Mouse (Mus musculus) heart, embryonic 11.5 days (tissue): ENCODE data around the gene Gins2. TPM values are rescaled to one million over a fixed set of nuclear protein-coding genes. Genes with fewer than 3 reads are reported as not detected.
A peak's percentile ranks its signal among the peaks of the same experiment; 100 is the strongest.

ENCODE experiments used
- ATAC-seq: fragments of 200-750 bp; cut with Nextera tagmentation; replicated peaks from 2 replicates; pipeline ENCODE4 v1.8.0; 2017; ENCODE audit warnings: moderate library complexity; ENCODE audit not compliant: insufficient number of reproducible peaks, low FRiP score, low TSS enrichment
- H3K27ac ChIP-seq: fragments of 300-500 bp; sonication (generic); 2 replicates; pipeline ENCODE4 v1.5.1; 2014; ENCODE audit warnings: mild to moderate bottlenecking, low read depth, low read length
- H3K27me3 ChIP-seq: fragments of 300-500 bp; sonication (generic); 2 replicates; pipeline ENCODE4 v1.6.1; 2014; ENCODE audit warnings: mild to moderate bottlenecking, low read length, mixed read lengths; ENCODE audit not compliant: control insufficient read depth, insufficient read depth
- H3K36me3 ChIP-seq: fragments of 300-500 bp; sonication (generic); 2 replicates; pipeline ENCODE4 v1.6.1; 2014; ENCODE audit warnings: mild to moderate bottlenecking, low read length, moderate library complexity, mixed read lengths; ENCODE audit not compliant: control insufficient read depth, insufficient read depth
- H3K4me1 ChIP-seq: fragments of 300-500 bp; sonication (generic); 2 replicates; pipeline ENCODE4 v1.6.1; 2014; ENCODE audit warnings: low read length; ENCODE audit not compliant: control insufficient read depth, insufficient read depth
- H3K4me2 ChIP-seq: fragments of 300-500 bp; sonication (generic); 2 replicates; pipeline ENCODE4 v1.6.1; 2014; ENCODE audit warnings: mild to moderate bottlenecking, moderate library complexity
- H3K4me3 ChIP-seq: fragments of 300-500 bp; sonication (generic); 2 replicates; pipeline ENCODE4 v1.5.1; 2014; ENCODE audit warnings: low read depth, low read length
- H3K9ac ChIP-seq: fragments of 300-500 bp; sonication (generic); 2 replicates; pipeline ENCODE4 v1.6.1; 2014; ENCODE audit warnings: mild to moderate bottlenecking, low read depth, low read length, moderate library complexity
- H3K9me3 ChIP-seq: fragments of 300-500 bp; sonication (generic); replicated peaks from 2 replicates; pipeline ENCODE4 v1.6.1; 2016; ENCODE audit warnings: low read length; ENCODE audit not compliant: control insufficient read depth
- WGBS: fragments of 180-500 bp; shearing (Covaris S2); extraction: QIAGEN DNeasy Blood & Tissue Kit; methylation state at CpG from one replicate; pipeline ENCODE4 v1.1.7; 2014; ENCODE audit not compliant: insufficient replicate concordance; 5-methylcytosine and 5-hydroxymethylcytosine counted together
- polyA plus RNA-seq: library from polyadenylated mRNA; unstranded; fragments of >200 nt; fragmentation: Nextera tagmentation; extraction: Ambion mirVana; gene quantifications from 2 replicates; pipeline ENCODE4 v1.2.1, GENCODE M21; 2014

The Gins2 gene
- polyA plus RNA-seq, 1 experiment from 2014 or later = 82.7 TPM

DNA sequence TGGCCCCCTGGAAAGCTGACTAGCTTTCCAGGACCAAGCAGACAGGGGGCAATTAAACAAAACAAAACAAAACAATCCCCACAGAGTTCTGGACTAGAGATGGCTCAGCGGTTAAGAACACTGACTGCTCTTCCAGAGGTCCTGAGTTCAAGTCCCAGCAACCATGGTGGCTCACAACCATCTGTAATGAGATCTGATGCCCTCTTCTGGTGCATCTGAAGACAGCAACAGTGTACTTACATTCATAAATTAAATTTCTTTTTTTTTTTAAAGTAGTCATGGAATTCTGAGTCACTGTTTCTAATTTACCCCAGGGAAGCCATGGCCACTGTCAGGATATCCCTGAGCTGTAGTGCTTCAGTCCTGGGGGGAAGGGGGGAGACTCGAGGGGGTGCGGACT, 25.4 kb upstream of the Gins2 start:
- no peak for ATAC-seq
- Histone ChIP-seq H3K9me3 (no peaks in the 10 kb centered on the region), H3K9ac (no peak overlapping the region), H3K27ac (no peak overlapping the region), H3K27me3 (peaks cover 8% of the 10 kb centered on the region; the same call in 1 of the 2 replicates), H3K4me3 (no peak overlapping the region), H3K36me3 (no peaks in the 10 kb centered on the region), H3K4me1 (peaks cover 14% of the 10 kb centered on the region), H3K4me2 (no peak overlapping the region)
- WGBS = 85% methylated on average over 3 of the region's 3 CpGs

GRCm38 (mm10) chr8:120610824-120611223, 21.7 kb upstream of the Gins2 start:
- Histone ChIP-seq H3K27me3 (peaks cover 8% of the 10 kb centered on the region; the same call in 1 of the 2 replicates), H3K36me3 (no peaks in the 10 kb centered on the region), H3K27ac (no peak overlapping the region), H3K9me3 (no peaks in the 10 kb centered on the region), H3K9ac (no peak overlapping the region), H3K4me2 (no peak overlapping the region), H3K4me1 (peaks cover 3% of the 10 kb centered on the region; the same call in 1 of the 2 replicates), H3K4me3 (no peak overlapping the region)
- ATAC-seq = no peak
- 87% methylated on average over 6 of the region's 6 CpGs for WGBS

DNA sequence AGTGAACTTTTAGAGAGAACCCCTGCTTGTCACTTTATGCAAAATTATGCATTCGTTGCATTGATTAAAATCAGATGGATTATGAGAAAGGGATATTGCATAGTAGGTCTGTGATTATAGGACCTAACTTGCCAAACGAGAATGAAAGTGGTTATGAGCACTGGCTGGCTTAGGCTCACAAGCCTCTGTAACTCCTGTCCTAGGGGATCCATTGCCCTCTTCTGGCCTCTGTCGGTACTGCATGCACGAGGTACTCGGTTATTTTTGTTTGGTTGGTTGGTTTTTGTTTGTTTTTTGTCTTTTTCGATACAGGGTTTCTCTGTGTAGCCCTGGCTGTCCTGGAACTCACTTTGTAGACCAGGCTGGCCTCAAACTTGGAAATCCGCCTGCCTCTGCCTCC, 18.8 kb upstream of the Gins2 start:
- Histone ChIP-seq H3K27me3 (peaks cover 8% of the 10 kb centered on the region; the same call in 1 of the 2 replicates), H3K27ac (no peak overlapping the region), H3K9me3 (no peaks in the 10 kb centered on the region), H3K4me1 (peaks cover 3% of the 10 kb centered on the region; the same call in 1 of the 2 replicates), H3K36me3 (no peaks in the 10 kb centered on the region), H3K9ac (no peak overlapping the region), H3K4me3 (no peak overlapping the region), H3K4me2 (peak overlapping the region; percentile 16; the same call in 1 of the 2 replicates)
- no peak for ATAC-seq
- 17% methylated on average over 7 of the region's 7 CpGs for WGBS

GRCm38 (mm10) chr8:120607460-120607859, 18.4 kb upstream of the Gins2 start:
- Histone ChIP-seq H3K4me2 (peak overlapping the region; percentile 16; the same call in 1 of the 2 replicates), H3K4me3 (no peak overlapping the region), H3K36me3 (no peaks in the 10 kb centered on the region), H3K27me3 (peaks cover 8% of the 10 kb centered on the region; the same call in 1 of the 2 replicates), H3K9ac (no peak overlapping the region), H3K4me1 (peaks cover 3% of the 10 kb centered on the region; the same call in 1 of the 2 replicates), H3K27ac (no peak overlapping the region), H3K9me3 (no peaks in the 10 kb centered on the region)
- WGBS = 76% methylated on average over 9 of the region's 9 CpGs
- ATAC-seq = no peak

DNA sequence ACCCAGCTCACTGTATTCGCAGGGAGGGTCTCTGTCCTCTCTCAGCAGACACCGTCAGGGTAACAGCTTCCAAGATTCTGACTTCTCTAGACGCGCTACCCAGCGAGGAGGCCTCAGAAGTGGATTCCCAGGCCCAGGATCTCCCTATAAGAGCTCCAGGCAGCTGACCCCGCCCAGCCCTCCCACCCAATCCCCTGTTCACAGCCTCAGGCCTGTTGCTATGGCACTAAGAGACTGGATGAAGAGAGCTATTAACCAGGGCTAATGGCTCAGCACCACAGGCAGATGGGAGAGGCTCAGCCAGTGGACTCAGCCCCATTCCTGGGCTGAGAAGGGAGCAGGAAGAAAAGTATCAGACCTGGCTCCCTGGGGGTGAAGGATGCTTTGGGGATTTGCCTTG, 13.6 kb upstream of the Gins2 start:
- no peaks in the 10 kb centered on the region; the same call in 1 of the 2 replicates for H3K27me3 ChIP-seq
- peaks cover 8% of the 10 kb centered on the region for H3K4me1 ChIP-seq
- no peak overlapping the region for H3K9ac ChIP-seq
- ATAC-seq = no peak
- no peaks in the 10 kb centered on the region for H3K9me3 ChIP-seq
- H3K36me3 ChIP-seq = no peaks in the 10 kb centered on the region
- H3K27ac ChIP-seq = no peak overlapping the region
- no peak overlapping the region for H3K4me2 ChIP-seq
- WGBS = 50% methylated on average over 6 of the region's 6 CpGs
- H3K4me3 ChIP-seq = no peak overlapping the region

- Histone ChIP-seq H3K27me3 (no peaks in the 10 kb centered on the region; the same call in 1 of the 2 replicates), H3K27ac (no peak overlapping the region), H3K4me1 (peaks cover 6% of the 10 kb centered on the region), H3K9me3 (no peaks in the 10 kb centered on the region), H3K9ac (no peak overlapping the region), H3K36me3 (no peaks in the 10 kb centered on the region), H3K4me2 (no peak overlapping the region), H3K4me3 (no peak overlapping the region)
- WGBS = 42% methylated on average over 7 of the region's 7 CpGs
- ATAC-seq = no peak
Observed at GRCm38 (mm10) chr8:120599504-120599903, 10.4 kb upstream of the Gins2 start.

GRCm38 (mm10) chr8:120598579-120598978, 9.5 kb upstream of the Gins2 start:
- Histone ChIP-seq H3K4me2 (peak overlapping the region; percentile 55), H3K27me3 (no peaks in the 10 kb centered on the region; the same call in 1 of the 2 replicates), H3K27ac (no peak overlapping the region), H3K4me1 (peaks cover 6% of the 10 kb centered on the region), H3K9ac (peak overlapping the region; percentile 4), H3K4me3 (peak overlapping the region; percentile 12; the same call in 1 of the 2 replicates), H3K36me3 (no peaks in the 10 kb centered on the region), H3K9me3 (no peaks in the 10 kb centered on the region)
- no peak for ATAC-seq
- WGBS = 33% methylated on average over 24 of the region's 24 CpGs

GRCm38 (mm10) chr8:120595963-120596362, 6.9 kb upstream of the Gins2 start:
- H3K4me1 ChIP-seq = peaks cover 12% of the 10 kb centered on the region
- no peak overlapping the region for H3K27ac ChIP-seq
- no peaks in the 10 kb centered on the region for H3K9me3 ChIP-seq
- no peak overlapping the region for H3K4me2 ChIP-seq
- H3K27me3 ChIP-seq = no peaks in the 10 kb centered on the region; the same call in 1 of the 2 replicates
- no peak overlapping the region for H3K4me3 ChIP-seq
- H3K9ac ChIP-seq = no peak overlapping the region
- WGBS = 7% methylated on average over 5 of the region's 5 CpGs
- no peak for ATAC-seq
- H3K36me3 ChIP-seq = no peaks in the 10 kb centered on the region

DNA sequence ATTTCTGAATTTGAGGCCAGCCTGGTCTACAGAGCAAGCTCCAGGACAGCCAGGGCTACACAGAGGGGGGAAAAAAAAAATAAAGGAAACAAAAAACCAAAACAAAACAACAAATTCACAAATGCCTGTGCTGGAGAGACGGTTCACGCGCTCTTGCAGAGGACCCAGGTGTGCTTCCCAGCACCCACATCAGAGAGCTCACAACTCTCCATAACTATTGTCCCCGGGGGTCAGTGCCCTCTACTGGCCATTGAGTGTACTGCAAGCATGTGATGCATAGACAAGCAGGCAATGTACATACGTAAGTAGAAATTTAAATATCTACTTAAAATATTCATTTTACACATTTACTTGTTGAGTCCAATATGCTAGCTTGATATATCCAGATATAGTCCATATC, 5.5 kb upstream of the Gins2 start:
- no peak for ATAC-seq
- Histone ChIP-seq H3K9me3 (no peaks in the 10 kb centered on the region), H3K4me3 (no peak overlapping the region), H3K27ac (no peak overlapping the region), H3K9ac (no peak overlapping the region), H3K27me3 (no peaks in the 10 kb centered on the region; the same call in 1 of the 2 replicates), H3K4me2 (no peak overlapping the region), H3K36me3 (no peaks in the 10 kb centered on the region), H3K4me1 (peaks cover 17% of the 10 kb centered on the region)
- 87% methylated on average over 5 of the region's 5 CpGs for WGBS
